Mouse (Mus musculus): Measurements from ENCODE around the gene Bckdha. TPM values are rescaled to one million over a fixed set of nuclear protein-coding genes. Genes with fewer than 3 reads are reported as not detected.

Gene Bckdha
- polyA plus RNA-seq, 1 experiment from 2014 or later, result 32.9 TPM

GRCm38 (mm10) chr7:25591226-25591625 lies 67.6 kb downstream of the Bckdha start:
- H3K4me1 ChIP-seq (replicated peaks; ENCODE audit: control insufficient read depth, insufficient read depth, low read length), result no peaks in the 10 kb centered on the region
- DNase-seq (ENCODE audit: low spot score) (no peak), ATAC-seq (ENCODE audit: low FRiP score) (no peak)
- no peak overlapping the region for H3K4me3 ChIP-seq (ENCODE audit: low read depth, low read length)
- H3K36me3 ChIP-seq (ENCODE audit: control insufficient read depth, insufficient read depth, low read length), result no peaks in the 10 kb centered on the region
- 86% methylated on average over 2 of the region's 2 CpGs for WGBS
- no peaks in the 10 kb centered on the region for H3K27me3 ChIP-seq (ENCODE audit: control insufficient read depth, insufficient read depth, low read length)
- no peaks in the 10 kb centered on the region for H3K9me3 ChIP-seq (ENCODE audit: control insufficient read depth, low read length)
- H3K4me2 ChIP-seq (replicated peaks; ENCODE audit: low read depth, low read length), result no peak overlapping the region
- no peak overlapping the region for H3K27ac ChIP-seq (ENCODE audit: low read depth, low read length)
- H3K9ac ChIP-seq (ENCODE audit: low read depth, low read length), result no peak overlapping the region

GRCm38 (mm10) chr7:25585351-25586204 lies 73.2 kb downstream of the Bckdha start:
- H3K4me3 ChIP-seq (ENCODE audit: low read depth, low read length), result no peak overlapping the region
- H3K9ac ChIP-seq (ENCODE audit: low read depth, low read length), result no peak overlapping the region
- WGBS, result 83% methylated on average over 9 of the region's 9 CpGs
- no peaks in the 10 kb centered on the region for H3K27me3 ChIP-seq (ENCODE audit: control insufficient read depth, insufficient read depth, low read length)
- no peaks in the 10 kb centered on the region for H3K36me3 ChIP-seq (ENCODE audit: control insufficient read depth, insufficient read depth, low read length)
- no peak overlapping the region for H3K4me2 ChIP-seq (replicated peaks; ENCODE audit: low read depth, low read length)
- no peaks in the 10 kb centered on the region for H3K9me3 ChIP-seq (ENCODE audit: control insufficient read depth, low read length)
- DNase-seq (ENCODE audit: low spot score) (no peak), ATAC-seq (ENCODE audit: low FRiP score) (no peak)
- no peaks in the 10 kb centered on the region for H3K4me1 ChIP-seq (replicated peaks; ENCODE audit: control insufficient read depth, insufficient read depth, low read length)
- no peak overlapping the region for H3K27ac ChIP-seq (ENCODE audit: low read depth, low read length)

- Histone ChIP-seq H3K36me3 (ENCODE audit: control insufficient read depth, insufficient read depth, low read length) (no peaks in the 10 kb centered on the region), H3K27me3 (ENCODE audit: control insufficient read depth, insufficient read depth, low read length) (no peaks in the 10 kb centered on the region), H3K4me1 (replicated peaks; ENCODE audit: control insufficient read depth, insufficient read depth, low read length) (no peaks in the 10 kb centered on the region), H3K4me3 (ENCODE audit: low read depth, low read length) (no peak overlapping the region), H3K9ac (ENCODE audit: low read depth, low read length) (no peak overlapping the region), H3K27ac (ENCODE audit: low read depth, low read length) (no peak overlapping the region), H3K4me2 (replicated peaks; ENCODE audit: low read depth, low read length) (no peak overlapping the region), H3K9me3 (ENCODE audit: control insufficient read depth, low read length) (no peaks in the 10 kb centered on the region)
- ATAC-seq (ENCODE audit: low FRiP score), result no peak
- 87% methylated on average over 5 of the region's 5 CpGs for WGBS
- no peak for DNase-seq (ENCODE audit: low spot score)
These were observed 74.1 kb downstream of the Bckdha start for GRCm38 (mm10) chr7:25584651-25585050.

GRCm38 (mm10) chr7:25582301-25582810 lies 76.4 kb downstream of the Bckdha start:
- Histone ChIP-seq H3K27me3 (ENCODE audit: control insufficient read depth, insufficient read depth, low read length) (no peaks in the 10 kb centered on the region), H3K4me3 (ENCODE audit: low read depth, low read length) (no peak overlapping the region), H3K9me3 (ENCODE audit: control insufficient read depth, low read length) (no peaks in the 10 kb centered on the region), H3K9ac (ENCODE audit: low read depth, low read length) (no peak overlapping the region), H3K27ac (ENCODE audit: low read depth, low read length) (no peak overlapping the region), H3K36me3 (ENCODE audit: control insufficient read depth, insufficient read depth, low read length) (no peaks in the 10 kb centered on the region), H3K4me1 (replicated peaks; ENCODE audit: control insufficient read depth, insufficient read depth, low read length) (no peaks in the 10 kb centered on the region), H3K4me2 (replicated peaks; ENCODE audit: low read depth, low read length) (no peak overlapping the region)
- 87% methylated on average over 15 of the region's 15 CpGs for WGBS
- DNase-seq (ENCODE audit: low spot score) (no peak), ATAC-seq (ENCODE audit: low FRiP score) (no peak)

Other genes with a start within 250 kb of the Bckdha start
- gene Cxcl17, start 246.1 kb downstream of the Bckdha start, polyA plus RNA-seq (2014; fragmentation: Nextera tagmentation; extraction: Ambion mirVana), result 0.28 TPM in 1 of 2 replicates, not detected in the other
- 0.74 and 1.4 TPM in 2 replicates for gene Ceacam1, start 181.4 kb downstream of the Bckdha start, polyA plus RNA-seq (2014; fragmentation: Nextera tagmentation; extraction: Ambion mirVana)
- gene Ceacam2, start 119.1 kb downstream of the Bckdha start, polyA plus RNA-seq (2014; fragmentation: Nextera tagmentation; extraction: Ambion mirVana), result not detected in 2 replicates
- not detected in 2 replicates for gene Erich4, start 43.1 kb downstream of the Bckdha start, polyA plus RNA-seq (2014; fragmentation: Nextera tagmentation; extraction: Ambion mirVana)
- 25.1 and 25.5 TPM in 2 replicates for gene Dmac2, start 39.6 kb downstream of the Bckdha start, polyA plus RNA-seq (2014; fragmentation: Nextera tagmentation; extraction: Ambion mirVana)
- 0.36 and 0.91 TPM in 2 replicates for gene B3gnt8, start 32.3 kb downstream of the Bckdha start, polyA plus RNA-seq (2014; fragmentation: Nextera tagmentation; extraction: Ambion mirVana)
- 48.1 and 49.9 TPM in 2 replicates for gene Exosc5, start 183 bp upstream of the Bckdha start, polyA plus RNA-seq (2014; fragmentation: Nextera tagmentation; extraction: Ambion mirVana)
- gene Tmem91, start 16.2 kb upstream of the Bckdha start, polyA plus RNA-seq (2014; fragmentation: Nextera tagmentation; extraction: Ambion mirVana), result 1.6 and 2.2 TPM in 2 replicates
- 33.1 and 34.8 TPM in 2 replicates for gene B9d2, start 21.8 kb upstream of the Bckdha start, polyA plus RNA-seq (2014; fragmentation: Nextera tagmentation; extraction: Ambion mirVana)
- gene Tgfb1, start 28.0 kb upstream of the Bckdha start, polyA plus RNA-seq (2014; fragmentation: Nextera tagmentation; extraction: Ambion mirVana), result 1.0 and 1.1 TPM in 2 replicates
- 30.5 and 33.7 TPM in 2 replicates for gene Ccdc97, start 60.1 kb upstream of the Bckdha start, polyA plus RNA-seq (2014; fragmentation: Nextera tagmentation; extraction: Ambion mirVana)
- gene Hnrnpul1, start 95.8 kb upstream of the Bckdha start, polyA plus RNA-seq (2014; fragmentation: Nextera tagmentation; extraction: Ambion mirVana), result 68.1 and 70.1 TPM in 2 replicates
- 15.0 and 19.4 TPM in 2 replicates for gene Axl, start 129.7 kb upstream of the Bckdha start, polyA plus RNA-seq (2014; fragmentation: Nextera tagmentation; extraction: Ambion mirVana)
- gene Cyp2s1, start 157.9 kb upstream of the Bckdha start, polyA plus RNA-seq (2014; fragmentation: Nextera tagmentation; extraction: Ambion mirVana), result 0.69 and 0.95 TPM in 2 replicates
- gene Cyp2b10, start 238.6 kb upstream of the Bckdha start, polyA plus RNA-seq (2014; fragmentation: Nextera tagmentation; extraction: Ambion mirVana), result not detected in 2 replicates

Data from hindbrain, embryonic 11.5 days (tissue).